Mouse (Mus musculus): ENCODE measurements around the gene Hspa12a.
A peak's percentile ranks its signal among the peaks of the same experiment; 100 is the strongest.

Hspa12a gene

DNA sequence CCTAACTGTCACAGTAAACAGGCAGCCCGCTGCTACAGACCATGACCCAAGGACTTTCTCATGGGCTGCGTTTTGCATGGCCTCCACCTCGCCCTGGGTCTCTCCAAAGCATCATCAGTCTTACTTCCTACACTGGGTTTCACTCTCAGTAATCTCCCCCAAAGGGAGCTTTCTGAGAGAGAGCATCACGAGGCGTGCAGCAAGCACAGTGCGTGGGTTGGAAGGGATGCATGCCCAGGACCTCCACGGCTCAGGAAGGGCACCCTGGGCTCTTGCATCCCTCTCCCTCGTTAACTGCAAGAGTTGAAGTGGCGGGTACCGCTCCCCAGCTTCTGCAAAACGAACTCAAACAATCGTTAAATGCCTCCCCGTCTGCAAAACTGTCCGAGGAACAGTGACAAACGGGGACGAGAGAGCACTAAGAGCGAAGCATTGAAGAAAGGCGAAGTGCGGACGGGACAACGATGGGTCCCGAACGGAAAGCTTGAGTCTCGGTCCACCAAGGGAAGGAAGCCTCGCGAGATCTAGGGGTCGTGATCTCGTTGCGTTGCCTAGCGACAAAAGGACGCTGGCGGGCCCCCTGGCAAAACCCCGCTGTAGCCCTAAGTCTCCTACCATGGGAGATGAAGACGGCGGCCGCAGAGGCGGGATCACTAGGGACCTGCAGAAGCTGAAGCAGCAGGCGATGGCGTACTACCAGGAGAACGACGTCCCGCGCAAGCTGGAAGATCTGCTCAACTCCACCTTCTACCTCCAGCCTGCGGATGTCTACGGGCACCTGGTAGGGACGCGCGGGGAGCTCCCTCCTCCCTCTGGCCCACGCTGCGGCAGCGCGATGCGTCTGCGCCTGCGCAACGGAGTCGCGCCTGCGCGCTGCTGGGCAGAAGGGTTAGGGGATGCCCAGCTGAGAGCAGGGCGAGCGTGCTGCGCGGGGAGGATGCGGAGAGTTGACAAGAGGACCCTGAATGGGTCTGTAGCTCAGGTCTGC lies at the start of gene Hspa12a, which contains the start of gene Eno4:
Gene Hspa12a (minus strand): TSS at position 814 of the 988 bp plus-strand sequence.
Gene Eno4 (plus strand): TSS at position 585 of the 988 bp plus-strand sequence.
- DNase-seq (ENCODE audit: low read depth, low spot score): peak; percentile 97

DNA sequence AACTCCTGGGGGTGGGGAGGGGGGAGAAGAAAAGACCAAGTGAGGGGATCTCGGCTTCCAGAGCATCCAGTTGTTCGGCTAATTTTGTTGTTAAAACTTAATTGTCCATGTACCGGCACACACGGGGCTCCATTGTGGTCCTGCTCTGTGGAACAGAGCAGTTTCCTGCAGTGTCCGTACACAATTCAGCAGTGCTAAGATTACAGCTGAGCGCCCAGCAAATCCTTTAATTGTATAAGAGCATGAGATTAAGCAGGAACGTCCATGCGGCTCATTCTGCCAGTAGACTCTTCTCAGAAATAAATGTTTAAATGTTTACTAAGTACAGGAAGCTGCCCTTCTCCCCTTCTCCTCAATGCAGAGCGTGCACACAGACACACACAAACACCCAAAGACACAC lies 38.1 kb upstream of the Hspa12a start:
- peak; percentile 27 for DNase-seq (ENCODE audit: low read depth, low spot score)

DNA sequence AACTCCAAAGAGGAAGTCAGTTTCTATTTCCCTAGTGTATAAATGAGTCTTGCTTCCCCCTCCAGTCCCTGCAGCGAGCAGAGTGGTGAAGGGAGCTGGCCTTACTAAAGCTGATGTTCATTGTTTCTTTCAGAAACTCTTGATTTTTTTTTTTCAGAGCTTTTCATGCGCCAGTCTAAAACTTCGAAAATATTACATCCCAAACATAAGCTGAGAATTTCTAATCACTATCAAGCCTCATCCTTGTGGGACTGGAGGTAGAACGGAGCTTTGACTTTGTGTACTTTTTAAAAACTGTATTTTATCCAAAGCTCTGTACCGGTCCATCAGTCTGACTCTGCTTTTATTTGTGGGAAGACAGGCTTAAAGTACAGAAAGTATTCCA lies 36.6 kb upstream of the Hspa12a start:
- no peak for DNase-seq (ENCODE audit: low read depth, low spot score)

DNA sequence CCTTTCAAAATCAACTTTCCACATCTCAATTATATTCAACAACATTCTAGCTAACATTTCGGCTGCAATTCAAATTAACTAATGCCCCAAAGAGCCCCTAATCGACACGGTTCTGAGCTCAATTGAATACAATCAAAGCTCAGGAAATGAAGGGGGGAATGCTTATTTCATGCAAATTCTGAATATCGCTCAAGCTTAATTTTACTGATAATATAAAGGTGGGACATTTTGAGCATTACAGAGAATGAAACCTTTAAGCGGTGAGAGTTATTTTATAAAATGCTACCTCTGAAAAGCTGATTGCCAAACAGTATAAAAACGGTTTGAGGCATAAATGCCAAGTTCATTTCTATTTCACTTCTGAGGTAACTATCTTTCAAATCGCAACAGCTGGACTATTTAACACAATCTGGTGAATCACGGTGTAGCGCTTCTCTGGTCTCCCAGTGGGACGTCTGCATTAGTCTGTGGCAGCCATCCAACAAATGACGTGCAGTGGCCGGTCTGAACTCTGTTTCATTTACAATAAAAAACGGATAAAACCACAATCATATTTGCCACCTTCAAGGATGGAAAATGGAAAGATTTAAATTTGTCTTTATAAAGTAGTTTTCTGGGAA lies 36.1 kb upstream of the Hspa12a start:
- no peak for DNase-seq (ENCODE audit: low read depth, low spot score)

DNA sequence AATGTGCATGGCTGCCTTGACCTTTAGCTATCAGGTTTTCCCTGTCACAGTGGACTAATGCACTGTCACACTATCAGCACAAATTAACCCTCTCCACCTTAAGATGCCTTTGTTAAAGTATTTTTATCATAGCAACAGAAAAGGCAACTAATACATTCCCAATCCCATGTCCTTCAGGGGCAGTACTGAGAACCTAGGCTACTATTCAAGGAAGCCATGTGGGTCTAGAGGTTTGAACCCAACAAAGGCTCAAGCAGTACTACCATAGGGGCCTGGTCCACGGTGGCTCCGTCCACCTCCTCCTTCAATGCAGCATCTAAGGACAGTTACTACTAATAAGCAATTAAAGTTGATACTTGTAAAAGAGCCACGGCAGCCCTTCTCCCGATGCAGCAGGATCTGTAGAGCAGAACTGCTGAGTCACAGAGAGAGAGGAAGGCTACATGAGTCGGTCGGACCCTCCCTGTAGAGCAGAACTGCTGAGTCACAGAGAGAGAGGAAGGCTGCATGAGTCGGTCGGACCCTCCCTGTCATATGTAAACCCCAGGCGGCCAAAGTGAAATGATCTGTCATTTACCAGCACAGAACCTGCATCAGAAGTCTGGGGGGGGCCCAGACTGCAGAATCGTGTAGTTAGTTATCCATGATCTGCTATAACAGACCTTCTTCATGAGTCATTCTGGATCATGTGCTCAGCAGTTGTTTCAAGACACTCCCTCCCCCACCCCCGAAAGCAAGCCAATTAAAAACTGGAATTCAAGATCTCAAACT lies 35.1 kb upstream of the Hspa12a start:
- no peak for DNase-seq (ENCODE audit: low read depth, low spot score)

DNA sequence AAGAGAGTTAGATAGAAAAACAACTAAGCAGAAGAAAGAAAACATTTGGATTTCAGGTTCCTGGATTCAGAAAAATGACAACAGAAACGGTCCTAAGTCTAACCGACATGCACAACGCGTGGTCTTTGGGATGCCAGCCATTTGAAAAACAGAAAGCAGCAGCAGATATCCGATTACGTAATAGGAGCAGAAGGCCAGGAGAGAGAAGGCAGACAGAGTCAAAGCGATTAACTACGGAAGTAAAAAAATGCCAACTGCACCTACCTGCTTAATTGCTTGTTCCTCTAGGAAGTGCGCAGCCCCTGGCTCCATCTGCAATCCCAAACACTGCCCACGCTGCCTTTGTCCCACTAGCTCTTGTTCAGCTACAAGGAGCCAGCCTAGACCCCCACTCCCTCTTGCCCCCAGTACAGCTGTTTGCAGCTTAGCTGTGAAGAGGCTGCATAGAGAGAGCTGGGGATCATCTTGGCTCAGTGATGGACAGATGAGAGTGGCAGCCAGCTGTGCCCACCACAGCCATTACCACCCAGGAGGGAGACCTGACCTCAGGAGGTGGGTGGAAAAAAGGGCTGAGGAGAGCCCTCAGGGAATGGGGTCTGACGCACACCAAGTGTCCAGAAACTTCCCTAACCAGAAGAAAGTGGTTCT lies 31.9 kb upstream of the Hspa12a start:
- DNase-seq (ENCODE audit: low read depth, low spot score): no peak

DNA sequence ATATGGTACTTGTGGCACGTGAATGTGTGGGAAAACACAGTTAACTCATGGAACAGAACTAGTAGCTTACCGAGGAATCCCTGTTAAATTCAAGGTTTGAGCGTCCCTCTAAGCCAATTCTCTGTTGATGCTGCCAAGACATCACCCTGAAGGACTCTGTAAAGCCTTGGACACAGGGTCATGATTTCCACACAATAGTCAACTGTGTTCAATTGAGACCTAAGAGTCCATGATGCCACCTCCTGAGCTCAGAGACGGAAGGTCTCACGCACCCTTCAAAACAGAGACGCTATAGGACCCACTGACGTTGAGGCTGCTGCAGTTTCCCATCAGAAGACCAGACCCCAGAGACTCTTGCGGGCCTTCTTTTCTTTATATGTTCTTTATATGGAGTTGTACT lies 30.7 kb upstream of the Hspa12a start:
- DNase-seq (ENCODE audit: low read depth, low spot score): no peak

DNA sequence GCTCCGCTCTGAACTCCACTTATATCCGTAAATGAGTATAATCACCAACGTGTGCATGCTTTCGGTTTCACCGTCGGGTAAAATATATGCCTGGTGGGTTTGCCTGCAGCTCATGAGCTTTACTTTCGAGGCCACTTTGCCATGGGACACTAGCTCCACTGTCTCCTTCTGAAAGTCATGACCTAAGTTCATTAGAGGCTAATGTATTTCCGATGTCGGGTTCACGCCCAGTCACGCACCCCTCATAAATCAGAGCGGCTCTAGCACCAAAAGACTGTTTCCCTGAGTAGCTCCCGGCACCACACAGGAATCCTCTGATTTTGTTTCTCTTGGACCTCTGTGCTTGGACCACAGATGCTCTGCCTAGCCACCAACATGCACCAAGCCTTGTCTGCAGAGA lies 27.4 kb upstream of the Hspa12a start:
- peak; percentile 59 for DNase-seq (ENCODE audit: low read depth, low spot score)

DNA sequence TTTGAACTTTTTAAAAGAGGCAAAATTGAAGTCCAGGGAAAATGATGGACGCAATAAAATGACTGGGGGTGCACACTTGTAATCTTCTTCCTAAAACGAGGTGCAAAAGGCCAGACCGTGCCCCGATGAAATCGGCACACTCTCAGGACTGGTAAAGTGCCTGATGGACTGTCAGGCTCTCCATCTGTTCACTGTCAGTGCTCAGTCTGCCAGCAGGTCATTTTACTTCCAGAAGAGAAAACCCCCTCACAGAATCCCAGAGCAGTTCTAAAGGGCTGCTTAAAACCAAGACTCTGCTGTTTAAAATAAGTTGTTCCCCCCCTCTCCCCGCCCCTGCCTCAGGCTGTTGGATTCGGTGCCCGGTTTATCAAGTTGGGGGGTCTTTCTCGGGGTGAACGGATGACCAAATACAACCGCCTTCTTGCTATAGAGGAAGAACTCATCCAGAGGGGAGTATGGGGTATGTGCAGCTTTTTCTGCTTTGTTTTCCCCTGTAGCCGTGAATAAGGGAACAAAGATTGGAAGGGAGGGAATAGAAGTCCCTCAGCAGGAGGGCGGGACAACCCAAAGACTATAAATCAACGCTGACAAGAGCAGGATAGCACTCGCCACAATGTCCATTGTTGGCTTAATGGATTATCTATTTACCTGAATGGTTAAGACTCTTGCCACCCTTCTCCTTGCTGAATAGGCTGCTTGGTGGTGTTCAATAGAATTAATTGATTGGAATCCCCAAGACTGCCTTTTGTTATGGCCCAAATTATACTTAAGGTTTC lies 25.5 kb upstream of the Hspa12a start:
- DNase-seq (ENCODE audit: low read depth, low spot score): peak; percentile 60

DNA sequence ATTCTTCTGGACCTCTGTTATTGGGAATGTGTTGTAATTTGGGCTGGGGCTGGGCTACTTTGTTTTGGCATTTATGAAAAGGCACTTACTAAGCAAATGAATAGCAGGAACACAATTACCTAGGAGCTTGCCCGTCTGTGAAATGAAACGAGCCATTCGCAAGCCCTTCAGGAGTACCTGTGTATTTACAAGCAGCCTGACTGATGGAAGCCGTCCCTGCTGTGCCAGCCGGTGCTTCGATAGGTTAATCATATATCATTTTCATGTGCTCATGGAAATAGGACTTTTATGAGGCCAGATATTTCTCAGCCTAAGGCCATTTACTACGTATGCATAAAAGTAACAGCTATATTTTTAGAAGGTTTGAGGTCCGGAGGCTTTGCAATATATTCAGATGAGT lies 19.6 kb upstream of the Hspa12a start:
- DNase-seq (ENCODE audit: low read depth, low spot score): no peak

DNA sequence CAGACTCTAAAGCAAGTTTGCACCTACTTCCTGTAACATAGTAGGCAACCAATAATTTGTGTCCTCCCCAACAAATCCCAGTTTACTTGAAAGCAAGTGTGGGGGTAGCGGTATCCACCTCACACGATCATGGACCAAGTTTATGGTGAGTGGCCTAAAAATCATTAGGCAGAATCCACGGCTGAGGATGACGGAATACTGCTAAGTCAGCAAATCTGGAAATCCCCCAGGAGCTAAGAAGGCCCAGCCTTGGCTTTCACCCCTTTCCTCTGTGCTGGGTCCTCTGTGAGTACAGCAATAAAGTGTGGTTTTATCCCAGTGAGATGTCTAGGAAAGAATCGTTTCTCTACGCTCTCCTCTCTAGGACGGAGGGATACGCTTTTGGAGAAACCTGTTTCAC lies 11.3 kb upstream of the Hspa12a start:
- DNase-seq (ENCODE audit: low read depth, low spot score): no peak

DNA sequence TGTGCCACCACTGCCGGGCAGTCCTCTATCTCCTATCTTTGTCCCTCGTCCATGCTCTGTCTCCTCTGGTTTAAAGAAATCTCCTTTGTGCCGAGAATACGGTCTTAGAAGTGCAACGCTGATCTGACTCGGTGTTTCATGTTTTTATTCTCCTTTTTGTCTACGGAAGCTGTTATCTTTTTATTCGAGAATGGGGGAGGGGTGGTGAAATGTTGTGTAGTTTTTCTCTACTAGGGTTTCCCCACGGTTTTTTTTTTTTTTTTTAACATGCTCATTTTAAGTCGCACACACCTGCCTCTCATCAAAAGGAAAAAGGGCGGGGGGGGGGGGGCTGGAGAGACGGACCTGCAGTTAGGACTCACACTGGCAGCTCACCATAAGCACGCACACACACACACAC lies 8.8 kb upstream of the Hspa12a start:
- no peak for DNase-seq (ENCODE audit: low read depth, low spot score)

DNA sequence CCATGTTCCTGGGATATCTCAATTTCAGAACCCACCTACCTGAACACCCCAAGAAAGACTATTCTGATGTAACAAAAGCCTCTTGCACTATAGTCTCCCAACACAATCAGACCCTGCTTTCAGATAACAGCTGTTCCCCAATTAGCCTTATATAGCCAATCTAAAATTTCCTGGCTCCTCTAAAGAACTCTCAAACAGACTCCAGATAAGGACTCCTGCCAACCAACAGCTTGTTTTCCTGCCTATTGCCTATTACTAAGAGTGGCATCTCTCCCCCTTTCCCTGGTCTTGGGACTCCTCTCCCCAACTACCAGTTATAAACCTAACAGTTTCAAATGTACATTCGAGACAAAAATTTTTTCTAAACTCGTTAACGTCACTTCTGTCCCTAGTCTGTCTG lies 8.1 kb upstream of the Hspa12a start:
- DNase-seq (ENCODE audit: low read depth, low spot score): no peak

DNA sequence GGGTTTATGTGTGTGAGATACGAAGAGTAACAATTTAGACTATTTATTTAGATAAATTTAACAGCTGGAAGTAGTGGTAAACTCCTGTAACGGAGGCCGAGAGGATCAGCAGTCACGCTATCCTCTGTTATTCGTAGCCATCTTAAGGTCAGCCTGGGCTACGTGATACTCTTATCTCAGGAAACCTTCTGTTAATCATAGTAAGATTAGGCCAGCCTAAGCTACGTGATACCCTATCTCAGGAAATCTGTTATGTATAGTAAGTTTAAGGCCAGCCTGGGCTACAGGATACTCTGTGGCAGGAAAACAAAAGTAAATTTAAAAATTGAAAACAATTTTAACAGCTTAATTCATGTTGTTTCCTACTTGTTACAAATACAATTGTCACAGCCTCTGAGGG lies 2.5 kb upstream of the Hspa12a start:
- DNase-seq (ENCODE audit: low read depth, low spot score): no peak

DNA sequence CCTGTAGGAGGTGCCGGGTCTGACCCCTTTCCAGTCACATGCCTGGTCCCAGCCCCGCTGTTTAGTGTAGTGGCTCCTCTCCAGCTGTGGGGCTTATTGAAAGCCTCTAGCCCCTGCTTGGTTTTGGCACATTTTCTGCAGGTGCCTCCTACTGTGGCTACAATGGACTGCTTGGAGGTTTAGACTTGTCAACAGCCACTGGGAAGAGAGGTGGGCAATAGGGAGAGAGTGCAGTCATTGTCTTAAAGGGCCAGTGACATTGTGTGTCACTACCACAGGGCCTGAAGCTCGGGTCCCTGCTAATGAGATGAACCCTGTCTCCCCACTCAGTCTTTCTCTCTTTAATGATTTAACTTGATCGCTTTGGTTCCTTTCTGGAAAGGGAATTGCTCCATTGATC lies 10.4 kb downstream of the Hspa12a start:
- no peak for DNase-seq (ENCODE audit: low read depth, low spot score)

DNA sequence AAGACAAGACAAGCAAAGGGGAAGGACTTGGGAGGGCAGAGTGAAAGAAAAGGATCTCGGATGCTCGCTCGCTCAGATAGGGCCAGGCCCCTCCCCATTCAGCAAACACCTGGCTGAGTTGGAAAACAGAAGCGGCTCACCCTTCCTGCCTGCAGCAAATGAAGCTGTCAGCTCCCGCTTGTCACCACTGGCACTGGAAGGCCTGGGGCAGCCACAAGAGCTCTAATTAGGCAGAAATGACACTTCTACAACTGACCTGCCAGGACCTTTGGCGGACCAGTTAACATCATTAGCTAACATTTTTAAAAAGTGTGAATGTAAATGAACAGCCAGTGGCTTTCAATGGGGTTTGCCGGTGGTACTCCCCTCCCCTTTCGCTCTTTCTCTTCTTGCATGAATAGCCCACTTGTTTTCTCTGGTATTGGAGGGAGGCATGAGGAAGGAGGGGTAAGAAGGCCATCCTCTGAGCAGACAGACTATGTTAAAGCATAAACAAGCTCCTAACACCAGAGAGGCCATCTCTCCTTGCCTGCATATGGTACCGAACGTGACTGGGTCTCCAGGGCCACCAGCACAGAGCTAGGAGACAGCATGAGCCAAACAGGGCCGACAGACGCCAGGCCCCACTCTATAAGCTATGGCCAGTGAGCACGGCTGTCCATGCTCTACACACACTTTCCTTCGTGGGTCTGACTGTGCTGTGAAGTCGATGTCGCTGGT lies 12.2 kb downstream of the Hspa12a start:
- no peak for DNase-seq (ENCODE audit: low read depth, low spot score)

DNA sequence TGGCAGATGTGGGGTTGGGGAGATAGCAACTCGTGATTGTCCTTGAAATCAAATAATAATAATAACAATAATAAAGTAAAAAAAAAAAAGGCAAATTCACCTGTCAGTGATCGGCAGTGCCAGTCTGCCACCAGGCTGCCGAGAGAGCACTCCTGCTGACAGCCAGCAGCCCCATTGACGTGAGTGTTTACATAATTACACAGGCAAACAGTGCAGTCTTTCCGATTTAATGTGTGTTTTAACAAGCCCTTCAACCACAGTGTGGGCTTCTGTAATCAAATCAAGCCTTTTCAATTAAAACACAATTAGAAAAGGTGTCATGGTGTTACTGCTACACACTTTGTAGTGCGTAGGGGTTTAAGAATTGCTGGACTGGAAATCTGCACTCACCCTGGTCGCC lies 24.3 kb downstream of the Hspa12a start:
- no peak for DNase-seq (ENCODE audit: low read depth, low spot score)

DNA sequence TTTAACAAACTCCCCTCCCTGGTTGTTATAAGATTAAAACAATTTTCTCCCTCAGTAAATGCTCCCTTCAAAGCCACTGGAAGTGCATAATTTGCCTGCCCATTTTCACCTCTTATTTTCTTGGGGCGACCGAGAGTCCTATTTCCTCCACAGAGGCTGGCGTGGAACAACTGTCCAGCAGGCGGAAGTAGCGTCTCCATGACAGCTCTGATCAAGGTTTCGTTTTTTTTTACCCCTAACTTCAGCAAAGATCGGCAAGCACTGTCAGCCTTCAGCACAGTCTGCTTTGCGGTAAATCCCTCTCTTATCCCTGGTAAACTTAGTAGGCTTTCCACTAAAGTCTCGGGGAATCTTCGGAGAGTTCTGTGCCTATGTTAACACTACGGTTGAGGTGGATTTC lies 24.9 kb downstream of the Hspa12a start:
- DNase-seq (ENCODE audit: low read depth, low spot score): no peak

DNA sequence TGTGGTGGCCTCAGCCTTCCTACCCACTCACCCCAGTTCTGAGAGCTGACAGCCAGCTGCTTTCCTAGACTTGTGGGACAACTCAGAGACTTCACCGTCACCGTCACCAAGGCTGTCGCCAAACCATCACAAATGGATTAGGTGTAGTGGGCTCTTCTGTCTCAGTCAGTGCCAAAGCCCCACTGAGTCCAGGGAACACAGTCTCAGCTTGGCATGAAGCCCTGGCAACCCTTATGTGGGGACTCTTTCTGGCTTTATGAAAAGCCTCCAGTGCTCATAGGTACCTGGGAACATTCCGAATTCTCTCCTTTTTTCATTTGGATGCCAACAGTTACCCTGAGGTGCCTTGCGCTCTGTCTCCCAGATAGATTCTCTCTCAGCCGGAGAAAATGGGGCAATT lies 30.2 kb downstream of the Hspa12a start:
- DNase-seq (ENCODE audit: low read depth, low spot score): no peak

DNA sequence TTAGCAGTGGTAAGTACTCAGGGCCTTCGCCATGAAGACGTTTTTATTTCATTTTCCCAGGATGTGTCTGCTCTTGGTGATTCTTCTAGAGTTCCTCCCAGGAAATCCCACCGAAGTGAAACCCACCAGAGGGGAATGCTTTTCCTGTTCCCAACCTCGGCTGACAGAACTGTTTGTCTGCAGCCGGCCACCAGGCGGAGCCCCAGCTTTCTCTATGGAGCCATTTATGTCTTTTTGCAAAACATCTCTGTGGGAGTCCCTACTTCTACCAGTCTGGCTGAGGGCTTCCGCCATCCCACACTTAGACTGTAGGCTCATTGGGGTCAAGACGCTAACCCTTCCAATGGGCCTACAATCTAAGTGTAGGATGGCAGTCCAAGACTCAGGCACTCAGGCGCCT lies 32.1 kb downstream of the Hspa12a start:
- DNase-seq (ENCODE audit: low read depth, low spot score): peak; percentile 83
